Mouse (Mus musculus): ENCODE measurements at regions not wholly inside any gene's neighbourhood (a gene's known extent, or its start where the extent isn't known, plus 50 kb on each side); places are given as distances from the start of the nearest gene placed in this dataset.

- TF ChIP-seq CTCF (IDR thresholded peaks at IDR 0.05 in 2 of 3, conservative IDR thresholded peaks at IDR 0.05 in 1 of 3; ENCODE audit: control insufficient read depth in 1 of 3, insufficient read depth in 1 of 3, low read depth in 2 of 3, low read length in 3 of 3, poor library complexity in 1 of 3, severe bottlenecking in 1 of 3) (no peak), ZC3H11A (IDR thresholded peaks at IDR 0.05; ENCODE audit: low read depth, low read length) (no peak)
Observed at GRCm38 (mm10) chr8:87282511-87282910, 189.9 kb downstream of the Cbln1 start.
